ENCODE assay signal across 8 mouse cellular contexts in genomic region chr8:13667917-13668316, GRCm38 (mm10). TPM values are rescaled to one million over a fixed set of nuclear protein-coding genes. Genes with fewer than 3 reads are reported as not detected.
DNase-seq lines count a peak whose midpoint lies in the region; ATAC-seq and TF ChIP-seq lines count a peak whose summit lies in the region.

No protein-coding gene starts in this region.

- no peak for DNase-seq in heart, embryonic 10.5 days (ENCODE audit: low spot score)
- no peak for DNase-seq in heart, adult 8-10 months (ENCODE audit: low spot score)
- no peak for DNase-seq in spleen, adult 2 months (ENCODE audit: low read depth in 1 of 2, low spot score in 2 of 2)
- DNase-seq in spleen, adult 18-20 months, result no peak
- no peak for DNase-seq in intestine, embryonic 14.5 days (ENCODE audit: low spot score)
- DNase-seq in stomach, postnatal 0 days (ENCODE audit: low spot score), result no peak
- no peak for DNase-seq in cerebellum, adult 9-11 months
- no peak for DNase-seq in urinary bladder, postnatal 10 days (ENCODE audit: low spot score)

- TF ChIP-seq POLR2A in spleen, adult 2 months (IDR thresholded peaks at IDR 0.05; ENCODE audit: low read depth, low read length), result no peak

- H3K4me3 ChIP-seq in heart, embryonic 10.5 days, result no peak overlapping the region
- H3K4me3 ChIP-seq in spleen, adult 2 months (ENCODE audit: extremely low read depth, insufficient read depth, insufficient read length), result no peak overlapping the region
- no peak overlapping the region for H3K4me3 ChIP-seq in intestine, embryonic 14.5 days (ENCODE audit: low read depth, low read length)
- no peak overlapping the region for H3K4me3 ChIP-seq in stomach, postnatal 0 days (ENCODE audit: low read depth, low read length)

- no peaks in the 10 kb centered on the region for H3K36me3 ChIP-seq in heart, embryonic 10.5 days
- H3K36me3 ChIP-seq in spleen, adult 2 months (ENCODE audit: control insufficient read depth, insufficient read depth, low read length), result peaks cover 6% of the 10 kb centered on the region; the same call in 1 of the 2 replicates
- no peaks in the 10 kb centered on the region for H3K36me3 ChIP-seq in intestine, embryonic 14.5 days (ENCODE audit: control insufficient read depth, insufficient read depth, low read length)
- no peaks in the 10 kb centered on the region for H3K36me3 ChIP-seq in stomach, postnatal 0 days (ENCODE audit: control insufficient read depth, insufficient read depth, low read length)

- peak overlapping the region; percentile 11; the same call in 1 of the 2 replicates for H3K4me2 ChIP-seq in intestine, embryonic 14.5 days (ENCODE audit: low read length)
- H3K4me2 ChIP-seq in stomach, postnatal 0 days (replicated peaks; ENCODE audit: low read depth), result no peak overlapping the region

- H3K27ac ChIP-seq in heart, embryonic 10.5 days, result peak overlapping the region; percentile 80
- H3K27ac ChIP-seq in spleen, adult 2 months (ENCODE audit: insufficient read depth, low read length), result peak overlapping the region; percentile 36
- peak overlapping the region; percentile 94 for H3K27ac ChIP-seq in intestine, embryonic 14.5 days (ENCODE audit: low read depth)
- peak overlapping the region; percentile 82 for H3K27ac ChIP-seq in stomach, postnatal 0 days (replicated peaks)

- ATAC-seq in intestine, embryonic 14.5 days (replicated peaks; ENCODE audit: low FRiP score, low TSS enrichment, low read depth), result no peak; the same call in 1 of the 2 replicates
- ATAC-seq in stomach, postnatal 0 days (ENCODE audit: low FRiP score, low TSS enrichment), result peak; percentile 66; the same call in 1 of the 2 replicates

- 68% methylated on average over 4 of the region's 4 CpGs for WGBS in heart, embryonic 10.5 days
- 91% methylated on average over 4 of the region's 4 CpGs for WGBS in spleen, adult 2 months
- 36% methylated on average over 4 of the region's 4 CpGs for WGBS in intestine, embryonic 14.5 days
- 62% methylated on average over 4 of the region's 4 CpGs for WGBS in stomach, postnatal 0 days

- TF ChIP-seq CTCF in spleen, adult 2 months (IDR thresholded peaks at IDR 0.05; ENCODE audit: extremely low read depth, insufficient read depth, insufficient read length, insufficient replicate concordance), result no peak
- peak; percentile 76 for TF ChIP-seq CTCF in stomach, postnatal 0 days (IDR thresholded peaks at IDR 0.05; ENCODE audit: low read depth)

- TF ChIP-seq EP300 in stomach, postnatal 0 days (optimal IDR thresholded peaks at IDR 0.05), result no peak

- peaks cover 90% of the 10 kb centered on the region for H3K4me1 ChIP-seq in heart, embryonic 10.5 days
- peaks cover 30% of the 10 kb centered on the region for H3K4me1 ChIP-seq in spleen, adult 2 months (ENCODE audit: control insufficient read depth, insufficient read depth, insufficient read length)
- H3K4me1 ChIP-seq in intestine, embryonic 14.5 days (replicated peaks; ENCODE audit: control insufficient read depth, insufficient read depth, low read length), result peaks cover 26% of the 10 kb centered on the region
- peaks cover 9% of the 10 kb centered on the region; the same call in 1 of the 2 replicates for H3K4me1 ChIP-seq in stomach, postnatal 0 days (replicated peaks; ENCODE audit: control insufficient read depth, insufficient read depth)

- no peaks in the 10 kb centered on the region for H3K27me3 ChIP-seq in heart, embryonic 10.5 days (ENCODE audit: insufficient read depth, poor library complexity, severe bottlenecking)
- no peaks in the 10 kb centered on the region for H3K27me3 ChIP-seq in spleen, adult 2 months (ENCODE audit: control insufficient read depth, insufficient read depth, low read length)
- H3K27me3 ChIP-seq in intestine, embryonic 14.5 days (replicated peaks; ENCODE audit: control insufficient read depth, insufficient read depth, low read length), result no peaks in the 10 kb centered on the region
- H3K27me3 ChIP-seq in stomach, postnatal 0 days (ENCODE audit: control insufficient read depth, insufficient read depth, low read length), result no peaks in the 10 kb centered on the region

- no peaks in the 10 kb centered on the region for H3K9me3 ChIP-seq in heart, embryonic 10.5 days
- H3K9me3 ChIP-seq in intestine, embryonic 14.5 days (ENCODE audit: control insufficient read depth, low read length), result no peaks in the 10 kb centered on the region
- no peaks in the 10 kb centered on the region for H3K9me3 ChIP-seq in stomach, postnatal 0 days (ENCODE audit: control insufficient read depth, low read length)

- no peak overlapping the region for H3K9ac ChIP-seq in intestine, embryonic 14.5 days (ENCODE audit: low read length)
- H3K9ac ChIP-seq in stomach, postnatal 0 days (ENCODE audit: low read length), result no peak overlapping the region

RNA-seq across cellular contexts. Expression of gene Rasa3, which starts 9.5 kb away (rescaled TPM):
- polyA plus RNA-seq in heart, embryonic 10.5 days (2016; fragmentation: Nextera tagmentation; extraction: Ambion mirVana), result 33.0 and 48.0 TPM in 2 replicates
- 10 to 100 TPM; 13.2 to 16.2 (median 13.9) TPM for total RNA-seq in heart, adult 8-10 months (2022)
- polyA plus RNA-seq in spleen, adult 2 months (2012; rRNA removed), result 98.7 and 123 TPM in 2 replicates
- polyA plus RNA-seq in intestine, embryonic 14.5 days (2014; fragmentation: Nextera tagmentation; extraction: Ambion mirVana), result 24.9 and 27.8 TPM in 2 replicates
- 12.0 and 12.4 TPM in 2 replicates for polyA plus RNA-seq in stomach, postnatal 0 days (2015; fragmentation: Nextera tagmentation; extraction: Ambion mirVana)

RNA-seq across cellular contexts. Expression of gene Cfap97d2, which starts 37.8 kb away (rescaled TPM):
- not detected in 2 replicates for polyA plus RNA-seq in heart, embryonic 10.5 days (2016; fragmentation: Nextera tagmentation; extraction: Ambion mirVana)
- not detected for total RNA-seq in heart, adult 8-10 months (2022)
- polyA plus RNA-seq in spleen, adult 2 months (2012; rRNA removed), result 0.11 and 0.12 TPM in 2 replicates
- 0.12 TPM in 1 of 2 replicates, not detected in the other for polyA plus RNA-seq in intestine, embryonic 14.5 days (2014; fragmentation: Nextera tagmentation; extraction: Ambion mirVana)
- 0.13 and 0.17 TPM in 2 replicates for polyA plus RNA-seq in stomach, postnatal 0 days (2015; fragmentation: Nextera tagmentation; extraction: Ambion mirVana)

Comparison
In these comparisons a context has a peak if more than half of its experiments do, and no peak if none do; other contexts are left out.
1. H3K27ac ChIP-seq: peak in every context shown above with its lines; median percentile 94 in intestine, embryonic 14.5 days; 82 in stomach, postnatal 0 days; 80 in heart, embryonic 10.5 days; 36 in spleen, adult 2 months.